Mouse (Mus musculus) intestine, postnatal 0 days (tissue): ENCODE results near the gene Narf. TPM values are rescaled to one million over a fixed set of nuclear protein-coding genes. Genes with fewer than 3 reads are reported as not detected.
A peak's percentile ranks its signal among the peaks of the same experiment; 100 is the strongest.

Experiments used
- ATAC-seq: fragments of 200-750 bp; cut with Nextera tagmentation; 2 replicates; pipeline ENCODE4 v1.8.0; 2017; ENCODE audit warnings: mild to moderate bottlenecking, moderate TSS enrichment, moderate library complexity
- H3K27ac ChIP-seq: fragments of 300-500 bp; sonication (generic); 2 replicates; pipeline ENCODE4 v1.5.1; 2014; ENCODE audit warnings: mild to moderate bottlenecking, low read depth, low read length, moderate library complexity
- H3K27me3 ChIP-seq: fragments of 300-500 bp; sonication (generic); replicated peaks from 2 replicates; pipeline ENCODE4 v1.6.1; 2014; ENCODE audit warnings: low read length, mixed read lengths; ENCODE audit not compliant: control insufficient read depth, insufficient read depth
- H3K36me3 ChIP-seq: fragments of 300-500 bp; sonication (generic); 2 replicates; pipeline ENCODE4 v1.6.1; 2014; ENCODE audit warnings: mild to moderate bottlenecking, moderate library complexity; ENCODE audit not compliant: control insufficient read depth, insufficient read depth
- H3K4me1 ChIP-seq: fragments of 300-500 bp; sonication (generic); replicated peaks from 2 replicates; pipeline ENCODE4 v1.6.1; 2014; ENCODE audit warnings: antibody characterized with exemption, low read length, mixed read lengths; ENCODE audit not compliant: control insufficient read depth, insufficient read depth
- H3K4me2 ChIP-seq: fragments of 300-500 bp; sonication (generic); replicated peaks from 2 replicates; pipeline ENCODE4 v1.6.1; 2014; ENCODE audit warnings: low read depth, mild to moderate bottlenecking, moderate library complexity
- H3K4me3 ChIP-seq: fragments of 300-500 bp; sonication (generic); 2 replicates; pipeline ENCODE4 v1.5.1; 2014; ENCODE audit warnings: low read depth, low read length
- H3K9ac ChIP-seq: fragments of 300-500 bp; sonication (generic); 2 replicates; pipeline ENCODE4 v1.6.1; 2014; ENCODE audit warnings: mild to moderate bottlenecking, low read depth, low read length
- H3K9me3 ChIP-seq: fragments of 300-500 bp; sonication (generic); 2 replicates; pipeline ENCODE4 v1.6.1; 2016; ENCODE audit warnings: mixed run types; ENCODE audit not compliant: control insufficient read depth
- CTCF ChIP-seq: sonication (generic); IDR thresholded peaks from 2 replicates; pipeline ENCODE4 v1.5.1; 2016; ENCODE audit warnings: low read depth, mild to moderate bottlenecking, control low read depth, antibody characterized with exemption, moderate library complexity
- WGBS: fragments of 180-500 bp; shearing (Covaris S2); extraction: QIAGEN DNeasy Blood & Tissue Kit; methylation state at CpG from one replicate; pipeline ENCODE4 v1.1.7; 2014; 5-methylcytosine and 5-hydroxymethylcytosine counted together
- polyA plus RNA-seq: library from polyadenylated mRNA; unstranded; fragments of >200 nt; fragmentation: Nextera tagmentation; extraction: Ambion mirVana; gene quantifications from 2 replicates; pipeline ENCODE4 v1.2.1, GENCODE M21; 2015

Narf gene
- polyA plus RNA-seq, 1 experiment from 2014 or later: 13.9 TPM

- H3K36me3 ChIP-seq: peaks cover 66% of the 10 kb centered on the region
- H3K9ac ChIP-seq: no peak overlapping the region
- H3K4me2 ChIP-seq: no peak overlapping the region
- ATAC-seq: no peak
- H3K27me3 ChIP-seq: no peaks in the 10 kb centered on the region
- no peak overlapping the region for H3K4me3 ChIP-seq
- no peaks in the 10 kb centered on the region for H3K4me1 ChIP-seq
- no peaks in the 10 kb centered on the region for H3K9me3 ChIP-seq
- WGBS: 92% methylated on average over 3 of the region's 3 CpGs
- TF ChIP-seq CTCF: peak; percentile 54
- H3K27ac ChIP-seq: no peak overlapping the region
Measured at GRCm38 (mm10) chr11:121289859-121290258, 52.8 kb downstream of the Narf start.

GRCm38 (mm10) chr11:121294771-121295170 is 57.7 kb downstream of the Narf start:
- no peaks in the 10 kb centered on the region for H3K4me1 ChIP-seq
- peaks cover 61% of the 10 kb centered on the region for H3K36me3 ChIP-seq
- no peaks in the 10 kb centered on the region for H3K27me3 ChIP-seq
- TF ChIP-seq CTCF: no peak
- no peak overlapping the region for H3K4me2 ChIP-seq
- H3K9me3 ChIP-seq: no peaks in the 10 kb centered on the region
- no peak for ATAC-seq
- no peak overlapping the region for H3K9ac ChIP-seq
- H3K4me3 ChIP-seq: no peak overlapping the region
- WGBS: 93% methylated on average over 5 of the region's 5 CpGs
- H3K27ac ChIP-seq: no peak overlapping the region

- 91% methylated on average over 8 of the region's 8 CpGs for WGBS
- H3K36me3 ChIP-seq: peaks cover 64% of the 10 kb centered on the region
Measured at GRCm38 (mm10) chr11:121298493-121298892, 61.4 kb downstream of the Narf start.

GRCm38 (mm10) chr11:121300265-121300664 is 63.2 kb downstream of the Narf start:
- Histone ChIP-seq H3K4me1 (no peaks in the 10 kb centered on the region), H3K27ac (no peak overlapping the region), H3K27me3 (no peaks in the 10 kb centered on the region), H3K9me3 (no peaks in the 10 kb centered on the region), H3K36me3 (peaks cover 69% of the 10 kb centered on the region), H3K4me2 (no peak overlapping the region), H3K9ac (no peak overlapping the region), H3K4me3 (no peak overlapping the region)
- TF ChIP-seq CTCF: no peak
- WGBS: 94% methylated on average over 9 of the region's 9 CpGs
- no peak for ATAC-seq

More at GRCm38 (mm10) chr11:121298493-121298892, 61.4 kb downstream of the Narf start:
- Histone ChIP-seq H3K9me3 (no peaks in the 10 kb centered on the region), H3K4me3 (no peak overlapping the region), H3K27ac (no peak overlapping the region), H3K4me2 (no peak overlapping the region), H3K27me3 (no peaks in the 10 kb centered on the region), H3K4me1 (no peaks in the 10 kb centered on the region), H3K9ac (no peak overlapping the region)
- no peak for TF ChIP-seq CTCF
- ATAC-seq: no peak

- Histone ChIP-seq H3K4me3 (no peak overlapping the region), H3K36me3 (peaks cover 76% of the 10 kb centered on the region), H3K27ac (no peak overlapping the region), H3K9ac (no peak overlapping the region), H3K4me2 (no peak overlapping the region), H3K4me1 (no peaks in the 10 kb centered on the region), H3K27me3 (no peaks in the 10 kb centered on the region), H3K9me3 (no peaks in the 10 kb centered on the region)
- WGBS: 92% methylated on average over 6 of the region's 6 CpGs
- TF ChIP-seq CTCF: no peak
- no peak for ATAC-seq
Measured at GRCm38 (mm10) chr11:121305371-121305770, 68.3 kb downstream of the Narf start.

Other genes starting within 250 kb of the Narf start
- gene Csnk1d, start 245.9 kb upstream of the Narf start, polyA plus RNA-seq: 62.0 and 65.6 TPM in 2 replicates
- gene Cd7, start 197.8 kb upstream of the Narf start, polyA plus RNA-seq: 2.2 and 2.3 TPM in 2 replicates
- 159 and 166 TPM in 2 replicates for gene Sectm1b, start 173.7 kb upstream of the Narf start, polyA plus RNA-seq
- gene Sectm1a, start 156.0 kb upstream of the Narf start, polyA plus RNA-seq: 10.0 and 10.2 TPM in 2 replicates
- 0.33 and 0.56 TPM in 2 replicates for gene Tex19.2, start 118.6 kb upstream of the Narf start, polyA plus RNA-seq
- not detected in 2 replicates for gene Tex19.1, start 91.1 kb upstream of the Narf start, polyA plus RNA-seq
- gene Uts2r, start 77.0 kb upstream of the Narf start, polyA plus RNA-seq: not detected in 2 replicates
- gene Hexdc, start 32.8 kb upstream of the Narf start, polyA plus RNA-seq: 7.3 and 8.4 TPM in 2 replicates
- 33.7 and 34.8 TPM in 2 replicates for gene Ogfod3, start 32.5 kb upstream of the Narf start, polyA plus RNA-seq
- gene Cybc1, start 7.9 kb upstream of the Narf start, polyA plus RNA-seq: 21.0 and 23.2 TPM in 2 replicates
- gene Foxk2, start 22.7 kb downstream of the Narf start, polyA plus RNA-seq: 3.7 TPM in 2 replicates
- 47.0 and 47.9 TPM in 2 replicates for gene Wdr45b, start 117.2 kb downstream of the Narf start, polyA plus RNA-seq
- 2.2 and 3.4 TPM in 2 replicates for gene Rab40b, start 151.0 kb downstream of the Narf start, polyA plus RNA-seq
- 3.4 and 3.5 TPM in 2 replicates for gene Fn3krp, start 184.1 kb downstream of the Narf start, polyA plus RNA-seq
- 0.51 and 0.60 TPM in 2 replicates for gene Fn3k, start 197.7 kb downstream of the Narf start, polyA plus RNA-seq
- 29.9 and 31.5 TPM in 2 replicates for gene Tbcd, start 214.7 kb downstream of the Narf start, polyA plus RNA-seq